Mouse (Mus musculus): ENCODE results near the gene Ankrd55. TPM values are rescaled to one million over a fixed set of nuclear protein-coding genes. Genes with fewer than 3 reads are reported as not detected.

The Ankrd55 gene
- 1.4 to 3.1 TPM (median 2.2 TPM) in 4 replicates for total RNA-seq (2023; ENCODE audit: inconsistent age)

GRCm38 (mm10) chr13:112288225-112289178 is at the start of gene Ankrd55:
TSS of gene Ankrd55 (plus strand) at chr13:112288451.

Other genes with a start within 250 kb of the Ankrd55 start
- 26.7 to 36.8 TPM (median 31.6 TPM) in 4 replicates for gene Il6st, start 175.6 kb downstream of the Ankrd55 start, total RNA-seq (2023; ENCODE audit: inconsistent age)